In genomic region chr10:128039858-128040257, GRCm38 (mm10) we compare ENCODE assay signal across 1 mouse cellular context.
TF ChIP-seq lines count a peak whose summit lies in the region.

No protein-coding gene starts in this region.

TF ChIP-seq in CH12.LX, 34 proteins besides CTCF, POLR2A, EP300 and RAD21:
- TF ChIP-seq E2F4 (IDR thresholded peaks at IDR 0.05; ENCODE audit: insufficient replicate concordance, low read depth, low read length) (no peak), BHLHE40 (IDR thresholded peaks at IDR 0.05; ENCODE audit: low read depth, low read length) (no peak), JUND (conservative IDR thresholded peaks at IDR 0.05; ENCODE audit: low read depth, low read length) (no peak), MAZ (IDR thresholded peaks at IDR 0.05; ENCODE audit: low read depth, low read length) (no peak), MAX (IDR thresholded peaks at IDR 0.05; ENCODE audit: low read length) (no peak), GABPA (IDR thresholded peaks at IDR 0.05; ENCODE audit: insufficient replicate concordance, low read depth, low read length) (no peak), SMC3 (IDR thresholded peaks at IDR 0.05; ENCODE audit: low read depth, low read length) (no peak), ZNF384 (IDR thresholded peaks at IDR 0.05; ENCODE audit: low read depth, low read length) (no peak), JUN (IDR thresholded peaks at IDR 0.05; ENCODE audit: insufficient read depth, low read depth, low read length) (no peak), TCF12 (IDR thresholded peaks at IDR 0.05; ENCODE audit: low read depth, low read length) (no peak), ELF1 (IDR thresholded peaks at IDR 0.05; ENCODE audit: low read depth, low read length) (no peak), TBP (conservative IDR thresholded peaks at IDR 0.05; ENCODE audit: low read depth, low read length) (no peak), HCFC1 (IDR thresholded peaks at IDR 0.05; ENCODE audit: low read depth, low read length) (no peak), ZC3H11A (IDR thresholded peaks at IDR 0.05; ENCODE audit: low read depth, low read length) (no peak), MAFK (IDR thresholded peaks at IDR 0.05; ENCODE audit: insufficient replicate concordance, low read length) (no peak), PAX5 (IDR thresholded peaks at IDR 0.05; ENCODE audit: low read length) (no peak)
